Mouse (Mus musculus): ENCODE data around the gene Celsr1.

DNA sequence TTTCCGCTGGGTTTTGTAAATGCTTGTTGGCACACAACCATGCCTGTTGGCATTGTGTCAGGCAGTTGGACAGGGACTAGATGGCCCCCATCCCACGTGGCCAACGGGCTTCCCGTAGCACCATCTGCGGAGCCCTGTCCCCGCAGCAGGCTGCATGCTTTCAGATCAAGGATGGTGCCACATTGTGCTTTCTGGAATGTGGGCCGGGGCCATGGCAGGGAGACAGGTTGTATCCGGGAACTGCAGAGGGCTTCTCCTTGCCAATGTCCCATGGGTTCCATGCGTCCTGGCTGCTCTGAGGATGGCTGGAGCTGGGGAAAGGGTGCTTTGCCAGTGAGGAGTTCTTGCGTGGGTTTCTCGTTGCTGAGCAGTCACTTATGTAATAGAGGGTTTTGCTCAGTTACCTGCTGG, 49.0 kb upstream of the Celsr1 start:
- TF ChIP-seq CTCF (IDR thresholded peaks at IDR 0.05; ENCODE audit: borderline replicate concordance, insufficient read depth, low read depth, low read length) (no peak), POLR2A (IDR thresholded peaks at IDR 0.05; ENCODE audit: borderline replicate concordance, insufficient read depth, low read length) (no peak)
